Mouse (Mus musculus): Measurements from ENCODE around the gene Cldn13.

- TF ChIP-seq CTCF (IDR thresholded peaks at IDR 0.05; ENCODE audit: low read depth, low read length), result no peak
- TF ChIP-seq GATA1 (IDR thresholded peaks at IDR 0.05; ENCODE audit: borderline replicate concordance, low read length), result no peak
- no peak for TF ChIP-seq GATA2 (IDR thresholded peaks at IDR 0.05; ENCODE audit: borderline replicate concordance, low read depth, low read length)
- no peak for TF ChIP-seq TAL1 (conservative IDR thresholded peaks at IDR 0.05; ENCODE audit: low read depth, low read length)
- TF ChIP-seq POLR2AphosphoS5 (IDR thresholded peaks at IDR 0.05; ENCODE audit: insufficient replicate concordance, low read depth, low read length), result no peak
These were observed 8.7 kb downstream of the Cldn13 start, which contains the start of gene Tmem270 for GRCm38 (mm10) chr5:134906633-134907032.

All from G1E (cell line).